Mouse (Mus musculus): ENCODE results near the gene Zfp428.

DNA sequence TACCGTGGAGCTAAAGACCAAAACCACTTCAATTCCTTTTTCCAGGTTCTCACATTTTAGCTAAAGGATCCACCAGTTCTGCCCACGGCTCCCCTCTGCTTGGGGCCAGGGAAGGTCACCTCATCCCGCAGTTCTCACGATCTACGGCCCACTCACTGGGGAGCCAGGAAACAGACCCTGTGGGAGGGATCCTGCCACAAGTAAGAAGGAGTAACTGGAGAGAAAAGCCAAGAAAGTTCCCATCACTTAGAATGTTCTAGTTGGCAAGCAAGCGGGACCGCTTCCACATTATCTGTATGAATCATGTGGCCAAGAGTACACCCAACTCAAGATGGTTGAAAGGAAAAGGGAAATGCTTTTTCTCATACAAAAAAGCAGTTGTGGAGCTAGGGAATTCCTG is 29.9 kb upstream of the Zfp428 start:
- TF ChIP-seq HCFC1 (IDR thresholded peaks at IDR 0.05; ENCODE audit: low read depth, low read length), result no peak
- no peak for TF ChIP-seq CTCF (IDR thresholded peaks at IDR 0.05 in 2 of 3, conservative IDR thresholded peaks at IDR 0.05 in 1 of 3; ENCODE audit: control insufficient read depth in 1 of 3, insufficient read depth in 1 of 3, low read depth in 2 of 3, low read length in 3 of 3, poor library complexity in 1 of 3, severe bottlenecking in 1 of 3)
- no peak for TF ChIP-seq POLR2A (IDR thresholded peaks at IDR 0.05; ENCODE audit: control insufficient read depth in 1 of 2, insufficient read depth in 1 of 2, low read depth in 1 of 2, low read length in 2 of 2, poor library complexity in 1 of 2)
- no peak for TF ChIP-seq E2F4 (IDR thresholded peaks at IDR 0.05; ENCODE audit: borderline replicate concordance, low read depth, low read length)
- no peak for TF ChIP-seq TAL1 (IDR thresholded peaks at IDR 0.05; ENCODE audit: low read length)
- TF ChIP-seq TCF12 (IDR thresholded peaks at IDR 0.05; ENCODE audit: low read depth, low read length), result no peak
